Mouse (Mus musculus) testis, adult 10 weeks (tissue): Measurements from ENCODE around the gene Olfr412. TPM values are rescaled to one million over a fixed set of nuclear protein-coding genes. Genes with fewer than 3 reads are reported as not detected.

Experiments
- polyA plus RNA-seq: library from polyadenylated mRNA; stranded (reverse); fragments of 350-450 nt; fragmentation: Illumina TruSeq; extraction: RNeasy Lipid Tissue Mini Kit (QIAGEN cat#74804); gene quantifications from one replicate; pipeline ENCODE4 v1.2.3, GENCODE M21; 2014; ENCODE audit warnings: low read depth, low replicate concordance

Gene Olfr412
- polyA plus RNA-seq = not detected

DNA sequence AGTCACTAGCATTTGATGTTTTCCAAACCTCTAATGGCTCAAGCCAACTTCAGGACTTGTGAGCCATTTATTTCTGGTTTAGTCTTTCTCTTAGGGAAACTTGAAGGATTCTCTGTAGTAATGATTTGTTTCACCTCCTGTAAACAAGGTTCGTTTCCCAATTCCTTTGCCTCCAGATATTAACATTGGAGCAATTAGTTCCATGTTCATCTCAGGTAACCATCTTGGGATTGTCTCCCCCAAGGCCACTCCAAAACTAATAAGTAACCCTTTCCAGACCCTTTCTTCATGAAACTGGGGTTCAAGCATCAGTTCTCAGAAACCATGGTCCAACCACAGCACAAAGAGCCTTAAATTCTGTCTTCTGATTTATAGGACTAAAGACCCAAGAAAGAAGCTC is at the start of gene Olfr412:
Gene Olfr412 (plus strand): TSS at position 301 of the 400 bp plus-strand sequence.

DNA sequence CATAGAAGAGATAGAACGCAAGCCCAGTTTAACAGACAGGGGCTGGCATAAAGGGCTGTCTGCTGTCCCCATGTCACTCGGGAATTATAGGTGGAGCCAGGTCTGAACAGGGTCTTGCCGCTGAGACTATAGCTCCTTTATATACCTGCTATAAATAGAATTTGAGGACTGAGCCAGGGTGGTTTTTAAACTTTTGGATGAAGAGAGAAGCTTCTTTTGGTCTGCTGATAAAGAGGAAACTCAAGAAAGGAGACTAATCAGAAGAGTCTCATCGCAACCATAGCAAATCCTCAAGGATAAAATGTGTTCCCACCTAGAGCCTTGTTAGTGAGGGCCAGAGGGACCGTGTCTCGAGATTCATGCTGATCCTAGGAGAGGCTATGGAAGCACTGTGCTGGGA is 23.9 kb upstream of the Olfr412 start, which contains the start of gene Olfr410:
Gene Olfr410 (minus strand): TSS at position 101 of the 400 bp plus-strand sequence.

DNA sequence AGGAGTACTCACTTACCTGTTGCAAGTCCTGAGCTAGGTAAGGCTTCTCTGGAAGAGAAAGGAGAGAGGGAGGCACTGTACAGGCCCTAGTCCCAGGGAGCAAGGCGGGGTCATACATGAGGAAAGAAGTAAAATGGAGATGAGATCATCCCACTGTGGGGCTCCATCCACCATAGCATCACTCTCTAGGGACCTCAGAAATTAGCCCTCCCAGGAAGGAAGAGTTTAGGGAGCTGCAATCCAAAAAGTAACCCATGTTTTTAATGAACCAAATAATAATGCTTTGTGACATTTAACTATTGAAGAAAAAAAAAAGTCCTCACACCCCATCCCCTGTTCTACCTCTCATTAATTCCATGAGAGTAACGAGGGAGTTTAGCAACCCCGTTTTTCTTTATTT is 9.3 kb upstream of the Olfr412 start, which contains the start of gene Olfr411:
Gene Olfr411 (minus strand): TSS at position 101 of the 400 bp plus-strand sequence.

Other genes with a start within 250 kb of the Olfr412 start
- gene Olfr401, start 248.4 kb upstream of the Olfr412 start, polyA plus RNA-seq = not detected
- 0.63 TPM for gene Olfr402, start 208.5 kb upstream of the Olfr412 start, polyA plus RNA-seq
- gene Olfr403, start 175.8 kb upstream of the Olfr412 start, polyA plus RNA-seq = not detected
- not detected for gene Olfr43, start 150.7 kb upstream of the Olfr412 start, polyA plus RNA-seq
- gene Olfr406, start 102.3 kb upstream of the Olfr412 start, polyA plus RNA-seq = not detected
- not detected for gene Olfr59, start 78.3 kb upstream of the Olfr412 start, polyA plus RNA-seq
- not detected for gene Olfr410, start 24.0 kb upstream of the Olfr412 start, polyA plus RNA-seq
- not detected for gene Olfr411, start 9.4 kb upstream of the Olfr412 start, polyA plus RNA-seq
- gene Rap1gap2, start 248.8 kb downstream of the Olfr412 start, polyA plus RNA-seq = 0.62 TPM